Mouse (Mus musculus): Measurements from ENCODE around the gene Ppp1r37. TPM values are rescaled to one million over a fixed set of nuclear protein-coding genes. Genes with fewer than 3 reads are reported as not detected.

The Ppp1r37 gene
- polyA plus RNA-seq, 1 experiment from 2014 or later: 11.3 TPM

- H3K4me2 ChIP-seq (ENCODE audit: low read depth, low read length): no peak overlapping the region
- H3K4me1 ChIP-seq (ENCODE audit: control insufficient read depth, low read depth, low read length): no peaks in the 10 kb centered on the region
- no peak for ATAC-seq (ENCODE audit: low read depth)
- H3K9ac ChIP-seq (ENCODE audit: low read depth, low read length): no peak overlapping the region
- H3K27me3 ChIP-seq (ENCODE audit: control insufficient read depth, insufficient read depth, low read depth, low read length): no peaks in the 10 kb centered on the region
- no peak overlapping the region for H3K4me3 ChIP-seq (ENCODE audit: low read depth, low read length)
- 90% methylated on average over 14 of the region's 14 CpGs for WGBS (ENCODE audit: insufficient replicate concordance)
- H3K27ac ChIP-seq (ENCODE audit: low read length): no peak overlapping the region
- H3K9me3 ChIP-seq (replicated peaks; ENCODE audit: control insufficient read depth, low read length): no peaks in the 10 kb centered on the region
- H3K36me3 ChIP-seq (ENCODE audit: control insufficient read depth, insufficient read depth): peaks cover 50% of the 10 kb centered on the region
Observed at GRCm38 (mm10) chr7:19532240-19532639, 30.6 kb downstream of the Ppp1r37 start.

- Histone ChIP-seq H3K27ac (ENCODE audit: low read length) (no peak overlapping the region), H3K36me3 (ENCODE audit: control insufficient read depth, insufficient read depth) (peaks cover 50% of the 10 kb centered on the region), H3K9ac (ENCODE audit: low read depth, low read length) (no peak overlapping the region), H3K4me3 (ENCODE audit: low read depth, low read length) (no peak overlapping the region), H3K9me3 (replicated peaks; ENCODE audit: control insufficient read depth, low read length) (no peaks in the 10 kb centered on the region), H3K4me2 (ENCODE audit: low read depth, low read length) (no peak overlapping the region), H3K4me1 (ENCODE audit: control insufficient read depth, low read depth, low read length) (no peaks in the 10 kb centered on the region), H3K27me3 (ENCODE audit: control insufficient read depth, insufficient read depth, low read depth, low read length) (no peaks in the 10 kb centered on the region)
- WGBS (ENCODE audit: insufficient replicate concordance): 76% methylated on average over 10 of the region's 10 CpGs
- ATAC-seq (ENCODE audit: low read depth): no peak
Observed at GRCm38 (mm10) chr7:19531077-19531476, 31.8 kb downstream of the Ppp1r37 start.

GRCm38 (mm10) chr7:19525105-19525481 lies 37.8 kb downstream of the Ppp1r37 start:
- H3K4me1 ChIP-seq (ENCODE audit: control insufficient read depth, low read depth, low read length): peaks cover 3% of the 10 kb centered on the region
- peaks cover 4% of the 10 kb centered on the region for H3K36me3 ChIP-seq (ENCODE audit: control insufficient read depth, insufficient read depth)
- no peak overlapping the region for H3K27ac ChIP-seq (ENCODE audit: low read length)
- no peak for ATAC-seq (ENCODE audit: low read depth)
- WGBS (ENCODE audit: insufficient replicate concordance): 49% methylated on average over 2 of the region's 2 CpGs
- H3K4me3 ChIP-seq (ENCODE audit: low read depth, low read length): no peak overlapping the region
- no peak overlapping the region for H3K4me2 ChIP-seq (ENCODE audit: low read depth, low read length)
- H3K9ac ChIP-seq (ENCODE audit: low read depth, low read length): no peak overlapping the region
- peaks cover 56% of the 10 kb centered on the region for H3K27me3 ChIP-seq (ENCODE audit: control insufficient read depth, insufficient read depth, low read depth, low read length)
- H3K9me3 ChIP-seq (replicated peaks; ENCODE audit: control insufficient read depth, low read length): no peaks in the 10 kb centered on the region

GRCm38 (mm10) chr7:19524420-19525104 lies 38.3 kb downstream of the Ppp1r37 start:
- no peaks in the 10 kb centered on the region for H3K9me3 ChIP-seq (replicated peaks; ENCODE audit: control insufficient read depth, low read length)
- no peak for ATAC-seq (ENCODE audit: low read depth)
- H3K27ac ChIP-seq (ENCODE audit: low read length): no peak overlapping the region
- no peak overlapping the region for H3K9ac ChIP-seq (ENCODE audit: low read depth, low read length)
- no peaks in the 10 kb centered on the region; the same call in 1 of the 2 replicates for H3K36me3 ChIP-seq (ENCODE audit: control insufficient read depth, insufficient read depth)
- peaks cover 7% of the 10 kb centered on the region for H3K4me1 ChIP-seq (ENCODE audit: control insufficient read depth, low read depth, low read length)
- H3K27me3 ChIP-seq (ENCODE audit: control insufficient read depth, insufficient read depth, low read depth, low read length): peaks cover 61% of the 10 kb centered on the region
- H3K4me2 ChIP-seq (ENCODE audit: low read depth, low read length): peak overlapping the region; percentile 39; the same call in 1 of the 2 replicates
- peak overlapping the region; percentile 36 for H3K4me3 ChIP-seq (ENCODE audit: low read depth, low read length)
- 20% methylated on average over 24 of the region's 24 CpGs for WGBS (ENCODE audit: insufficient replicate concordance)

- peak overlapping the region; percentile 39 for H3K4me2 ChIP-seq (ENCODE audit: low read depth, low read length)
- no peak overlapping the region for H3K27ac ChIP-seq (ENCODE audit: low read length)
- H3K4me3 ChIP-seq (ENCODE audit: low read depth, low read length): peak overlapping the region; percentile 36
- peaks cover 68% of the 10 kb centered on the region for H3K27me3 ChIP-seq (ENCODE audit: control insufficient read depth, insufficient read depth, low read depth, low read length)
- no peak overlapping the region for H3K9ac ChIP-seq (ENCODE audit: low read depth, low read length)
- H3K36me3 ChIP-seq (ENCODE audit: control insufficient read depth, insufficient read depth): no peaks in the 10 kb centered on the region; the same call in 1 of the 2 replicates
- 2% methylated on average over 64 of the region's 64 CpGs for WGBS (ENCODE audit: insufficient replicate concordance)
- no peaks in the 10 kb centered on the region for H3K9me3 ChIP-seq (replicated peaks; ENCODE audit: control insufficient read depth, low read length)
- ATAC-seq (ENCODE audit: low read depth): peak; percentile 16; the same call in 1 of the 2 replicates
- peaks cover 7% of the 10 kb centered on the region for H3K4me1 ChIP-seq (ENCODE audit: control insufficient read depth, low read depth, low read length)
Observed at GRCm38 (mm10) chr7:19523757-19524419, 39.0 kb downstream of the Ppp1r37 start.

- H3K4me1 ChIP-seq (ENCODE audit: control insufficient read depth, low read depth, low read length): peaks cover 7% of the 10 kb centered on the region
- H3K27ac ChIP-seq (ENCODE audit: low read length): no peak overlapping the region
- H3K9me3 ChIP-seq (replicated peaks; ENCODE audit: control insufficient read depth, low read length): no peaks in the 10 kb centered on the region
- no peaks in the 10 kb centered on the region for H3K36me3 ChIP-seq (ENCODE audit: control insufficient read depth, insufficient read depth)
- peaks cover 75% of the 10 kb centered on the region for H3K27me3 ChIP-seq (ENCODE audit: control insufficient read depth, insufficient read depth, low read depth, low read length)
- 8% methylated on average over 72 of the region's 72 CpGs for WGBS (ENCODE audit: insufficient replicate concordance)
- peak overlapping the region; percentile 36 for H3K4me3 ChIP-seq (ENCODE audit: low read depth, low read length)
- H3K9ac ChIP-seq (ENCODE audit: low read depth, low read length): no peak overlapping the region
- no peak for ATAC-seq (ENCODE audit: low read depth)
- H3K4me2 ChIP-seq (ENCODE audit: low read depth, low read length): peak overlapping the region; percentile 39
Observed at GRCm38 (mm10) chr7:19523017-19523756, 39.7 kb downstream of the Ppp1r37 start.

GRCm38 (mm10) chr7:19520032-19520431 lies 42.8 kb downstream of the Ppp1r37 start:
- 3% methylated on average over 23 of the region's 23 CpGs for WGBS (ENCODE audit: insufficient replicate concordance)
- no peak for ATAC-seq (ENCODE audit: low read depth)
- Histone ChIP-seq H3K9me3 (replicated peaks; ENCODE audit: control insufficient read depth, low read length) (no peaks in the 10 kb centered on the region), H3K27me3 (ENCODE audit: control insufficient read depth, insufficient read depth, low read depth, low read length) (peaks cover 87% of the 10 kb centered on the region), H3K27ac (ENCODE audit: low read length) (no peak overlapping the region), H3K4me2 (ENCODE audit: low read depth, low read length) (peak overlapping the region; percentile 29; the same call in 1 of the 2 replicates), H3K4me3 (ENCODE audit: low read depth, low read length) (no peak overlapping the region), H3K36me3 (ENCODE audit: control insufficient read depth, insufficient read depth) (no peaks in the 10 kb centered on the region), H3K4me1 (ENCODE audit: control insufficient read depth, low read depth, low read length) (peaks cover 7% of the 10 kb centered on the region), H3K9ac (ENCODE audit: low read depth, low read length) (no peak overlapping the region)

GRCm38 (mm10) chr7:19517652-19518365 lies 45.1 kb downstream of the Ppp1r37 start, which contains the start of gene Nkpd1:
TSS of gene Nkpd1 (plus strand) at chr7:19517838.
- ATAC-seq (ENCODE audit: low read depth): no peak
- Histone ChIP-seq H3K4me2 (ENCODE audit: low read depth, low read length) (no peak within 1 kb of the TSS), H3K27me3 (ENCODE audit: control insufficient read depth, insufficient read depth, low read depth, low read length) (peaks cover 64% of the 10 kb centered on the region), H3K4me1 (ENCODE audit: control insufficient read depth, low read depth, low read length) (peaks cover 4% of the 10 kb centered on the region), H3K4me3 (ENCODE audit: low read depth, low read length) (no peak within 1 kb of the TSS), H3K27ac (ENCODE audit: low read length) (no peak within 1 kb of the TSS), H3K9me3 (replicated peaks; ENCODE audit: control insufficient read depth, low read length) (no peaks in the 10 kb centered on the region), H3K36me3 (ENCODE audit: control insufficient read depth, insufficient read depth) (no peaks in the 10 kb centered on the region), H3K9ac (ENCODE audit: low read depth, low read length) (no peak within 1 kb of the TSS)
- 3% methylated on average over 24 of the region's 29 CpGs for WGBS (ENCODE audit: insufficient replicate concordance)
